Mouse (Mus musculus): Measurements from ENCODE around the gene Mamstr. TPM values are rescaled to one million over a fixed set of nuclear protein-coding genes. Genes with fewer than 3 reads are reported as not detected.

The Mamstr gene
- polyA plus RNA-seq, 1 experiment: 7.1 TPM

DNA sequence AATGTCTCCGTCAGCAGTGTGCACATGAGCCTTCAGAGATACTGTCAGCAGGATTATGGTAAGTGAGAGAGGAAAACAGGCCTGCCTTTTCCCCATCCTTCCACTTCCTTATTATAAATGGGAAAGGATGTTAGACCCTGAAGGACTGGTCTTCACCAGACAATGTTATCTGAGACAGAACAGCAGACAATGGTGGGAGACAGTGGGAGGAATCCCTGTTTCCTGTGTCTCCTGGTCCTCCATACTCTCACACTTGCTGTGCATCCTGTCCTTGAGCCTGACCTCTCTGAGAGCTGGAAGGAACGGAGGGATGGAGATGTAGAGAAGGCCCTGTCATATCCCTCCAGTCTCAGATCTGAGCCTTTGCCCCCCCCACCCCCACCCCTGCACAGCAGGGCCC, 52.6 kb downstream of the Mamstr start:
- TF ChIP-seq POLR2A (IDR thresholded peaks at IDR 0.05; ENCODE audit: borderline replicate concordance, insufficient read depth, low read length) (no peak), CTCF (IDR thresholded peaks at IDR 0.05; ENCODE audit: borderline replicate concordance, insufficient read depth, low read depth, low read length) (no peak)
- H3K27me3 ChIP-seq (ENCODE audit: control insufficient read depth, insufficient read depth, low read length): no peaks in the 10 kb centered on the region
- H3K4me1 ChIP-seq (ENCODE audit: control insufficient read depth, insufficient read depth, low read length): no peaks in the 10 kb centered on the region
- DNase-seq: no peak
- no peak overlapping the region for H3K4me3 ChIP-seq (replicated peaks; ENCODE audit: insufficient read depth, low read depth, low read length)
- H3K27ac ChIP-seq (ENCODE audit: insufficient read depth, low read length): no peak overlapping the region
- WGBS: 82% methylated on average over 2 of the region's 2 CpGs

- H3K4me3 ChIP-seq (replicated peaks; ENCODE audit: insufficient read depth, low read depth, low read length): no peak within 1 kb of the TSS
- TF ChIP-seq POLR2A (IDR thresholded peaks at IDR 0.05; ENCODE audit: borderline replicate concordance, insufficient read depth, low read length): no peak
- TF ChIP-seq CTCF (IDR thresholded peaks at IDR 0.05; ENCODE audit: borderline replicate concordance, insufficient read depth, low read depth, low read length): no peak
- no peaks in the 10 kb centered on the region for H3K27me3 ChIP-seq (ENCODE audit: control insufficient read depth, insufficient read depth, low read length)
- no peak for DNase-seq
- H3K27ac ChIP-seq (ENCODE audit: insufficient read depth, low read length): no peak within 1 kb of the TSS
- peaks cover 4% of the 10 kb centered on the region for H3K4me1 ChIP-seq (ENCODE audit: control insufficient read depth, insufficient read depth, low read length)
- 88% methylated on average over 50 of the region's 50 CpGs for WGBS
These were observed 54.3 kb downstream of the Mamstr start, which contains the start of gene Sec1 for GRCm38 (mm10) chr7:45693921-45694591. Gene Sec1, minus strand, starts transcription at chr7:45694402.

DNA sequence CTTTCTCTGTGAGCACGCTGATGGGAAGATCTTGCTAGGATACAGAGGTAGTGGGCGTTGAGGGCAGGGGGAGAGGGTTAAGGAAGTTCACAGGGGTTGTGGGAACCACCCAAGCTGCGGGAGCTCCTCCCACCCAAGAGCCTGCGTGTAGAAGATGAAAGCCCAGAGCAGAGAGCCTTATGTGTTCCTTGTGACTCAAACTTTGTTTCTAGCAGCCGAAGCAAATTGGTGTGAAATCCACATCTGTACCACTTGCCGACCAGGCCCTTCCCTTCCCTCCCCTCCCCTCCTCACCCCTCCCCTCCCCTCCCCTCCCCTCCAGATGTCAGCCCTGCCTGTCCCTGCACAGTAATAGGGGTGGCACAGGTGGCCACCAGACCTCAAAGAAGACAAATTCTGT, 55.3 kb downstream of the Mamstr start:
- 21% methylated on average over 6 of the region's 6 CpGs for WGBS

More for the DNA sequence above, 55.3 kb downstream of the Mamstr start:
- TF ChIP-seq POLR2A (IDR thresholded peaks at IDR 0.05; ENCODE audit: borderline replicate concordance, insufficient read depth, low read length): no peak
- no peak for TF ChIP-seq CTCF (IDR thresholded peaks at IDR 0.05; ENCODE audit: borderline replicate concordance, insufficient read depth, low read depth, low read length)
- DNase-seq: no peak
- Histone ChIP-seq H3K27me3 (ENCODE audit: control insufficient read depth, insufficient read depth, low read length) (no peaks in the 10 kb centered on the region), H3K4me3 (replicated peaks; ENCODE audit: insufficient read depth, low read depth, low read length) (no peak overlapping the region), H3K27ac (ENCODE audit: insufficient read depth, low read length) (no peak overlapping the region), H3K4me1 (ENCODE audit: control insufficient read depth, insufficient read depth, low read length) (peaks cover 4% of the 10 kb centered on the region)

Other genes with a start within 250 kb of the Mamstr start
- gene Snrnp70, start 244.2 kb upstream of the Mamstr start, polyA plus RNA-seq (2012; rRNA removed): 807 and 849 TPM in 2 replicates
- gene Kcna7, start 234.3 kb upstream of the Mamstr start, polyA plus RNA-seq (2012; rRNA removed): not detected in 2 replicates
- gene Ntf5, start 226.3 kb upstream of the Mamstr start, polyA plus RNA-seq (2012; rRNA removed): 0.07 and 0.29 TPM in 2 replicates
- 0.59 and 1.1 TPM in 2 replicates for gene Lhb, start 219.2 kb upstream of the Mamstr start, polyA plus RNA-seq (2012; rRNA removed)
- 24.4 and 24.8 TPM in 2 replicates for gene Gys1, start 205.1 kb upstream of the Mamstr start, polyA plus RNA-seq (2012; rRNA removed)
- 56.8 TPM in 2 replicates for gene Ruvbl2, start 201.9 kb upstream of the Mamstr start, polyA plus RNA-seq (2012; rRNA removed)
- 463 and 480 TPM in 2 replicates for gene Ftl1, start 180.1 kb upstream of the Mamstr start, polyA plus RNA-seq (2012; rRNA removed)
- gene Bax, start 173.1 kb upstream of the Mamstr start, polyA plus RNA-seq (2012; rRNA removed): 102 and 103 TPM in 2 replicates
- 0.10 TPM in 1 of 2 replicates, not detected in the other for gene Tulp2, start 158.1 kb upstream of the Mamstr start, polyA plus RNA-seq (2012; rRNA removed)
- gene Gm45808, start 153.2 kb upstream of the Mamstr start, polyA plus RNA-seq (2012; rRNA removed): 0.33 TPM in 1 of 2 replicates, not detected in the other
- 4.7 and 5.6 TPM in 2 replicates for gene Dhdh, start 151.2 kb upstream of the Mamstr start, polyA plus RNA-seq (2012; rRNA removed)
- gene Nucb1, start 129.6 kb upstream of the Mamstr start, polyA plus RNA-seq (2012; rRNA removed): 136 and 150 TPM in 2 replicates
- gene Ppp1r15a, start 113.7 kb upstream of the Mamstr start, polyA plus RNA-seq (2012; rRNA removed): 26.7 and 28.5 TPM in 2 replicates
- gene Plekha4, start 113.6 kb upstream of the Mamstr start, polyA plus RNA-seq (2012; rRNA removed): 1.2 and 1.3 TPM in 2 replicates
- gene Hsd17b14, start 85.1 kb upstream of the Mamstr start, polyA plus RNA-seq (2012; rRNA removed): 1.3 and 1.9 TPM in 2 replicates
- gene Bcat2, start 69.8 kb upstream of the Mamstr start, polyA plus RNA-seq (2012; rRNA removed): 21.1 and 24.2 TPM in 2 replicates
- not detected in 2 replicates for gene Fgf21, start 24.5 kb upstream of the Mamstr start, polyA plus RNA-seq (2012; rRNA removed)
- 0.07 and 0.08 TPM in 2 replicates for gene Fut1, start 22.7 kb upstream of the Mamstr start, polyA plus RNA-seq (2012; rRNA removed)
- gene Izumo1, start 18.2 kb upstream of the Mamstr start, polyA plus RNA-seq (2012; rRNA removed): 0.08 and 0.18 TPM in 2 replicates
- 7.6 and 7.7 TPM in 2 replicates for gene Rasip1, start 12.5 kb upstream of the Mamstr start, polyA plus RNA-seq (2012; rRNA removed)
- 1.4 and 1.7 TPM in 2 replicates for gene Fut2, start 26.4 kb downstream of the Mamstr start, polyA plus RNA-seq (2012; rRNA removed)
- 0.10 and 0.16 TPM in 2 replicates for gene Ntn5, start 44.0 kb downstream of the Mamstr start, polyA plus RNA-seq (2012; rRNA removed)
- 0.29 and 0.64 TPM in 2 replicates for gene Sec1, start 54.4 kb downstream of the Mamstr start, polyA plus RNA-seq (2012; rRNA removed)
- gene Car11, start 59.9 kb downstream of the Mamstr start, polyA plus RNA-seq (2012; rRNA removed): 164 and 166 TPM in 2 replicates
- 222 and 239 TPM in 2 replicates for gene Dbp, start 65.1 kb downstream of the Mamstr start, polyA plus RNA-seq (2012; rRNA removed)
- 350 and 359 TPM in 2 replicates for gene Rpl18, start 75.5 kb downstream of the Mamstr start, polyA plus RNA-seq (2012; rRNA removed)
- gene Sphk2, start 78.0 kb downstream of the Mamstr start, polyA plus RNA-seq (2012; rRNA removed): 27.7 and 29.3 TPM in 2 replicates
- 0.25 and 0.31 TPM in 2 replicates for gene Fam83e, start 81.2 kb downstream of the Mamstr start, polyA plus RNA-seq (2012; rRNA removed)
- gene Spaca4, start 85.8 kb downstream of the Mamstr start, polyA plus RNA-seq (2012; rRNA removed): not detected in 2 replicates
- 126 and 130 TPM in 2 replicates for gene Lmtk3, start 143.8 kb downstream of the Mamstr start, polyA plus RNA-seq (2012; rRNA removed)
- gene Sult2b1, start 144.7 kb downstream of the Mamstr start, polyA plus RNA-seq (2012; rRNA removed): 10.6 and 10.8 TPM in 2 replicates
- gene Cyth2, start 174.6 kb downstream of the Mamstr start, polyA plus RNA-seq (2012; rRNA removed): 112 and 116 TPM in 2 replicates
- gene Kcnj14, start 184.8 kb downstream of the Mamstr start, polyA plus RNA-seq (2012; rRNA removed): 6.0 and 7.3 TPM in 2 replicates
- 14.9 and 15.5 TPM in 2 replicates for gene Grwd1, start 191.0 kb downstream of the Mamstr start, polyA plus RNA-seq (2012; rRNA removed)
- 99.9 and 106 TPM in 2 replicates for gene Kdelr1, start 232.8 kb downstream of the Mamstr start, polyA plus RNA-seq (2012; rRNA removed)
- 14.9 and 16.4 TPM in 2 replicates for gene Grin2d, start 238.4 kb downstream of the Mamstr start, polyA plus RNA-seq (2012; rRNA removed)